10 mouse cellular contexts compared by ENCODE assay signal in the genomic region with DNA sequence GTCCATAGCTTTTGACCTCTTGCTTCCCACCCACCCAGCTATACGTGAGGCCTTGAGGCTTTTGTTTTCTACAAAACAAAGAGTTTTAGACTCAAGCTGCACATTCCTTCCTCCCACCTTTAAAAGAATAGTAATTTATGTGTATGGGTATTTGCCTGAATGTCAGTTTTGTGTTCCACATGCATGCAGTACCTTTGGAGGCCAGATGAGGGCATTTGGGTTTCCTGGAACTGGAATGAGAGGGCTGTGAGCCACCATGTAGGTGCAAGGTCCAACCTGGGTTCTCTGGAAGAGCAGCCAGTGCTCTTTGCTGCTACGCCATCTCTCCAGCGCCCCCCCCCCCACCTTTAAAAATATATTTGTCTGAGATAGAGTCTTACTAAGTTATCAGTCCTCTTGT. TPM values are rescaled to one million over a fixed set of nuclear protein-coding genes. Genes with fewer than 3 reads are reported as not detected.
DNase-seq lines count a peak whose midpoint lies in the region; ATAC-seq and TF ChIP-seq lines count a peak whose summit lies in the region.
"Had no signal": no experiment of that assay in that cellular context is flagged by ENCODE, and none has a peak within 500 bp of the region (broad histone marks: within the 10 kb centered on the region; RNA-seq: fewer than 3 reads in every experiment).

No protein-coding gene starts in this region.

- H3K27me3 ChIP-seq in forebrain, embryonic 14.5 days (replicated peaks; ENCODE audit: control insufficient read depth, insufficient read depth, low read length): no peaks in the 10 kb centered on the region
- no peaks in the 10 kb centered on the region for H3K27me3 ChIP-seq in forebrain, embryonic 13.5 days
- H3K27me3 ChIP-seq in liver, postnatal 0 days (ENCODE audit: insufficient read depth, low read length): no peaks in the 10 kb centered on the region
- H3K27me3 ChIP-seq in stomach, postnatal 0 days (ENCODE audit: control insufficient read depth, insufficient read depth, low read length): no peaks in the 10 kb centered on the region
- H3K27me3 ChIP-seq: neural tube, embryonic 12.5 days had no signal

- WGBS in forebrain, embryonic 14.5 days: 80% methylated on average over 3 of the region's 3 CpGs
- 87% methylated on average over 3 of the region's 3 CpGs for WGBS in forebrain, embryonic 13.5 days
- WGBS in liver, postnatal 0 days (ENCODE audit: insufficient replicate concordance): 79% methylated on average over 3 of the region's 3 CpGs
- 79% methylated on average over 3 of the region's 3 CpGs for WGBS in stomach, postnatal 0 days

- H3K36me3 ChIP-seq in forebrain, embryonic 14.5 days (ENCODE audit: control insufficient read depth, insufficient read depth, low read length): peaks cover 43% of the 10 kb centered on the region
- peaks cover 53% of the 10 kb centered on the region for H3K36me3 ChIP-seq in forebrain, embryonic 13.5 days (ENCODE audit: poor library complexity, severe bottlenecking)
- peaks cover 8% of the 10 kb centered on the region; the same call in 1 of the 2 replicates for H3K36me3 ChIP-seq in liver, postnatal 0 days (replicated peaks; ENCODE audit: insufficient read depth, low read length)
- no peaks in the 10 kb centered on the region for H3K36me3 ChIP-seq in stomach, postnatal 0 days (ENCODE audit: control insufficient read depth, insufficient read depth, low read length)

- no peak overlapping the region for H3K9ac ChIP-seq in forebrain, embryonic 14.5 days (ENCODE audit: low read length)
- no peak overlapping the region for H3K9ac ChIP-seq in forebrain, embryonic 13.5 days
- no peak overlapping the region for H3K9ac ChIP-seq in liver, postnatal 0 days (replicated peaks)
- H3K9ac ChIP-seq in stomach, postnatal 0 days (ENCODE audit: low read length): no peak overlapping the region
- H3K9ac ChIP-seq: neural tube, embryonic 12.5 days had no signal

- no peak for ATAC-seq in forebrain, embryonic 14.5 days
- ATAC-seq in forebrain, embryonic 13.5 days: no peak
- no peak for ATAC-seq in liver, postnatal 0 days
- ATAC-seq in stomach, postnatal 0 days (ENCODE audit: low FRiP score, low TSS enrichment): no peak
- ATAC-seq in inflammation-experienced regulatory T-cells, adult 6 months: no peak

- peak; percentile 66 for TF ChIP-seq CTCF in liver, postnatal 0 days (IDR thresholded peaks at IDR 0.05; ENCODE audit: low read depth)
- TF ChIP-seq CTCF in stomach, postnatal 0 days (IDR thresholded peaks at IDR 0.05; ENCODE audit: low read depth): peak; percentile 69

- no peak overlapping the region for H3K4me3 ChIP-seq in forebrain, embryonic 14.5 days (ENCODE audit: low read depth, low read length)
- no peak overlapping the region for H3K4me3 ChIP-seq in forebrain, embryonic 13.5 days
- no peak overlapping the region for H3K4me3 ChIP-seq in liver, postnatal 0 days (ENCODE audit: low read depth, low read length)
- no peak overlapping the region for H3K4me3 ChIP-seq in stomach, postnatal 0 days (ENCODE audit: low read depth, low read length)
- H3K4me3 ChIP-seq: neural tube, embryonic 12.5 days had no signal

- H3K4me2 ChIP-seq in forebrain, embryonic 14.5 days (ENCODE audit: low read length): no peak overlapping the region
- no peak overlapping the region for H3K4me2 ChIP-seq in forebrain, embryonic 13.5 days
- no peak overlapping the region for H3K4me2 ChIP-seq in liver, postnatal 0 days (ENCODE audit: low read depth, low read length)
- no peak overlapping the region for H3K4me2 ChIP-seq in stomach, postnatal 0 days (replicated peaks; ENCODE audit: low read depth)
- H3K4me2 ChIP-seq: neural tube, embryonic 12.5 days had no signal

- peak; percentile 33 for DNase-seq in forebrain, embryonic 14.5 days (ENCODE audit: low spot score)
- peak; percentile 28 for DNase-seq in liver, postnatal 0 days
- DNase-seq in liver: no peak
- peak; percentile 13 for DNase-seq in WW6 (ENCODE audit: low read depth, low spot score)
- peak; percentile 24 for DNase-seq in stomach, postnatal 0 days (ENCODE audit: low spot score)
- no peak for DNase-seq in urinary bladder, adult 2 months (ENCODE audit: low spot score)
- DNase-seq: heart, adult 18-20 months had no signal

- TF ChIP-seq EP300 in liver, postnatal 0 days (IDR thresholded peaks at IDR 0.05; ENCODE audit: low read depth): no peak
- no peak for TF ChIP-seq EP300 in stomach, postnatal 0 days (optimal IDR thresholded peaks at IDR 0.05)

- H3K27ac ChIP-seq in forebrain, embryonic 14.5 days (ENCODE audit: low read depth, low read length): no peak overlapping the region
- H3K27ac ChIP-seq in forebrain, embryonic 13.5 days: no peak overlapping the region
- H3K27ac ChIP-seq in liver, postnatal 0 days (ENCODE audit: low read depth): no peak overlapping the region
- no peak overlapping the region for H3K27ac ChIP-seq in stomach, postnatal 0 days (replicated peaks)
- H3K27ac ChIP-seq: neural tube, embryonic 12.5 days had no signal

- no peaks in the 10 kb centered on the region for H3K9me3 ChIP-seq in forebrain, embryonic 14.5 days (replicated peaks; ENCODE audit: control insufficient read depth, low read length)
- H3K9me3 ChIP-seq in forebrain, embryonic 13.5 days (replicated peaks): no peaks in the 10 kb centered on the region
- no peaks in the 10 kb centered on the region for H3K9me3 ChIP-seq in liver, postnatal 0 days (ENCODE audit: low read length)
- no peaks in the 10 kb centered on the region for H3K9me3 ChIP-seq in stomach, postnatal 0 days (ENCODE audit: control insufficient read depth, low read length)
- H3K9me3 ChIP-seq: neural tube, embryonic 12.5 days had no signal

- peaks cover 8% of the 10 kb centered on the region; the same call in 1 of the 2 replicates for H3K4me1 ChIP-seq in forebrain, embryonic 14.5 days (ENCODE audit: control insufficient read depth, insufficient read depth, low read length)
- peaks cover 17% of the 10 kb centered on the region for H3K4me1 ChIP-seq in forebrain, embryonic 13.5 days
- no peaks in the 10 kb centered on the region for H3K4me1 ChIP-seq in liver, postnatal 0 days (ENCODE audit: insufficient read depth)
- no peaks in the 10 kb centered on the region for H3K4me1 ChIP-seq in stomach, postnatal 0 days (replicated peaks; ENCODE audit: control insufficient read depth, insufficient read depth)

RNA-seq across cellular contexts. Expression of a gene that starts 36.7 kb away (rescaled TPM):
- 78.8 and 80.6 TPM in 2 replicates for polyA plus RNA-seq in forebrain, embryonic 14.5 days (2014; fragmentation: Nextera tagmentation; extraction: Ambion mirVana)
- polyA plus RNA-seq in forebrain, embryonic 13.5 days (2015; fragmentation: Nextera tagmentation; extraction: Ambion mirVana): 76.4 and 80.9 TPM in 2 replicates
- polyA plus RNA-seq in liver, postnatal 0 days (2015; fragmentation: Nextera tagmentation; extraction: Ambion mirVana): 11.9 and 12.4 TPM in 2 replicates
- polyA plus RNA-seq in stomach, postnatal 0 days (2015; fragmentation: Nextera tagmentation; extraction: Ambion mirVana): 12.9 and 13.3 TPM in 2 replicates
- polyA plus RNA-seq in urinary bladder, adult 2 months (2012; rRNA removed): 12.1 and 12.4 TPM in 2 replicates
- 10 to 100 TPM; 18.1 to 25.6 (median 23.3) TPM for polyA plus RNA-seq in inflammation-experienced regulatory T-cells, adult 6 months (2017; shearing (Covaris generic))

RNA-seq across cellular contexts. Expression of a gene that starts 36.8 kb away (rescaled TPM):
- 8.4 and 12.5 TPM in 2 replicates for polyA plus RNA-seq in forebrain, embryonic 14.5 days (2014; fragmentation: Nextera tagmentation; extraction: Ambion mirVana)
- 15.3 and 18.3 TPM in 2 replicates for polyA plus RNA-seq in forebrain, embryonic 13.5 days (2015; fragmentation: Nextera tagmentation; extraction: Ambion mirVana)
- polyA plus RNA-seq in liver, postnatal 0 days (2015; fragmentation: Nextera tagmentation; extraction: Ambion mirVana): 3.3 and 4.5 TPM in 2 replicates
- polyA plus RNA-seq in stomach, postnatal 0 days (2015; fragmentation: Nextera tagmentation; extraction: Ambion mirVana): 2.8 and 3.6 TPM in 2 replicates
- 0.28 and 0.62 TPM in 2 replicates for polyA plus RNA-seq in urinary bladder, adult 2 months (2012; rRNA removed)
- 1 to 10 TPM in 2 of 3 experiments, under 1 TPM in 1; 0.91 to 3.5 (median 1.4) TPM for polyA plus RNA-seq in inflammation-experienced regulatory T-cells, adult 6 months (2017; shearing (Covaris generic))

RNA-seq across cellular contexts. Expression of a gene that starts 43.3 kb away (rescaled TPM):
- 0.94 and 1.2 TPM in 2 replicates for polyA plus RNA-seq in forebrain, embryonic 14.5 days (2014; fragmentation: Nextera tagmentation; extraction: Ambion mirVana)
- polyA plus RNA-seq in forebrain, embryonic 13.5 days (2015; fragmentation: Nextera tagmentation; extraction: Ambion mirVana): 0.49 and 0.88 TPM in 2 replicates
- 1.3 TPM in 2 replicates for polyA plus RNA-seq in liver, postnatal 0 days (2015; fragmentation: Nextera tagmentation; extraction: Ambion mirVana)
- 0.45 TPM in 2 replicates for polyA plus RNA-seq in stomach, postnatal 0 days (2015; fragmentation: Nextera tagmentation; extraction: Ambion mirVana)
- 0.65 and 0.92 TPM in 2 replicates for polyA plus RNA-seq in urinary bladder, adult 2 months (2012; rRNA removed)
- polyA plus RNA-seq in inflammation-experienced regulatory T-cells, adult 6 months (2017; shearing (Covaris generic)): not detected

Comparison
In these comparisons a context has a peak if more than half of its experiments do, and no peak if none do; other contexts are left out.
1. DNase-seq: peak in forebrain, embryonic 14.5 days (single experiment), liver, postnatal 0 days (single experiment), WW6 (single experiment) and stomach, postnatal 0 days (single experiment); none in liver (single experiment) and urinary bladder, adult 2 months (single experiment).